Comparison of ENCODE assay signal across 8 mouse cellular contexts in genomic region chrX:157489871-157490721, GRCm38 (mm10). TPM values are rescaled to one million over a fixed set of nuclear protein-coding genes. Genes with fewer than 3 reads are reported as not detected.
DNase-seq lines count a peak whose midpoint lies in the region; ATAC-seq and TF ChIP-seq lines count a peak whose summit lies in the region.

No protein-coding gene starts in this region.

- no peak for TF ChIP-seq POLR2A in lung, adult 2 months (IDR thresholded peaks at IDR 0.05; ENCODE audit: borderline replicate concordance, extremely low read depth, low read depth, low read length)

- H3K4me1 ChIP-seq in lung, embryonic 15.5 days = no peaks in the 10 kb centered on the region
- H3K4me1 ChIP-seq in lung, adult 2 months (ENCODE audit: control insufficient read depth, insufficient read depth, low read length) = no peaks in the 10 kb centered on the region; the same call in 1 of the 2 replicates
- H3K4me1 ChIP-seq in embryonic facial prominence, embryonic 15.5 days = no peaks in the 10 kb centered on the region
- peaks cover 6% of the 10 kb centered on the region; the same call in 1 of the 2 replicates for H3K4me1 ChIP-seq in liver, embryonic 12.5 days
- no peaks in the 10 kb centered on the region for H3K4me1 ChIP-seq in stomach, embryonic 15.5 days

- DNase-seq in lung, adult 2 months = no peak
- no peak for DNase-seq in cerebellum, postnatal 4 days (ENCODE audit: low spot score in 2 of 2)
- DNase-seq in adrenal gland, adult 2 months = no peak
- DNase-seq in testis, postnatal 14 days (ENCODE audit: low spot score) = no peak

- no peak overlapping the region for H3K9ac ChIP-seq in lung, embryonic 15.5 days
- H3K9ac ChIP-seq in embryonic facial prominence, embryonic 15.5 days = no peak overlapping the region
- peak overlapping the region; percentile 4; the same call in 1 of the 2 replicates for H3K9ac ChIP-seq in liver, embryonic 12.5 days
- H3K9ac ChIP-seq in stomach, embryonic 15.5 days = no peak overlapping the region

- no peak for TF ChIP-seq CTCF in lung, adult 2 months (IDR thresholded peaks at IDR 0.05; ENCODE audit: insufficient read depth, low read length)

- H3K27ac ChIP-seq in lung, embryonic 15.5 days = no peak overlapping the region
- H3K27ac ChIP-seq in embryonic facial prominence, embryonic 15.5 days (replicated peaks) = no peak overlapping the region
- no peak overlapping the region for H3K27ac ChIP-seq in liver, embryonic 12.5 days
- H3K27ac ChIP-seq in stomach, embryonic 15.5 days = no peak overlapping the region

- no peak for ATAC-seq in lung, embryonic 15.5 days (ENCODE audit: borderline replicate concordance, extremely low read depth, low FRiP score, low TSS enrichment)
- ATAC-seq in embryonic facial prominence, embryonic 15.5 days (ENCODE audit: insufficient number of reproducible peaks, low FRiP score, low TSS enrichment, low read depth) = no peak
- no peak for ATAC-seq in liver, embryonic 12.5 days
- ATAC-seq in stomach, embryonic 15.5 days (ENCODE audit: insufficient read depth, low FRiP score, low read depth) = no peak

- H3K4me3 ChIP-seq in lung, embryonic 15.5 days = peak overlapping the region; percentile 70
- no peak overlapping the region for H3K4me3 ChIP-seq in lung, adult 2 months (replicated peaks; ENCODE audit: extremely low read depth, low read depth, low read length)
- H3K4me3 ChIP-seq in embryonic facial prominence, embryonic 15.5 days (replicated peaks) = peak overlapping the region; percentile 58
- H3K4me3 ChIP-seq in liver, embryonic 12.5 days = peak overlapping the region; percentile 67
- peak overlapping the region; percentile 59 for H3K4me3 ChIP-seq in stomach, embryonic 15.5 days (replicated peaks)

- peak overlapping the region; percentile 65 for H3K4me2 ChIP-seq in lung, embryonic 15.5 days
- H3K4me2 ChIP-seq in embryonic facial prominence, embryonic 15.5 days (replicated peaks) = peak overlapping the region; percentile 53
- H3K4me2 ChIP-seq in liver, embryonic 12.5 days = peak overlapping the region; percentile 88
- H3K4me2 ChIP-seq in stomach, embryonic 15.5 days = peak overlapping the region; percentile 60

- H3K36me3 ChIP-seq in lung, embryonic 15.5 days = no peaks in the 10 kb centered on the region
- no peaks in the 10 kb centered on the region for H3K36me3 ChIP-seq in embryonic facial prominence, embryonic 15.5 days
- H3K36me3 ChIP-seq in liver, embryonic 12.5 days = no peaks in the 10 kb centered on the region
- H3K36me3 ChIP-seq in stomach, embryonic 15.5 days = no peaks in the 10 kb centered on the region

- no peaks in the 10 kb centered on the region for H3K27me3 ChIP-seq in lung, embryonic 15.5 days
- no peaks in the 10 kb centered on the region for H3K27me3 ChIP-seq in embryonic facial prominence, embryonic 15.5 days
- H3K27me3 ChIP-seq in liver, embryonic 12.5 days (replicated peaks) = no peaks in the 10 kb centered on the region; the same call in 1 of the 2 replicates
- H3K27me3 ChIP-seq in stomach, embryonic 15.5 days (replicated peaks) = no peaks in the 10 kb centered on the region

- H3K9me3 ChIP-seq in lung, embryonic 15.5 days = no peaks in the 10 kb centered on the region
- no peaks in the 10 kb centered on the region for H3K9me3 ChIP-seq in embryonic facial prominence, embryonic 15.5 days (replicated peaks)
- no peaks in the 10 kb centered on the region for H3K9me3 ChIP-seq in liver, embryonic 12.5 days (replicated peaks)
- no peaks in the 10 kb centered on the region for H3K9me3 ChIP-seq in stomach, embryonic 15.5 days

- WGBS in lung, embryonic 15.5 days = 18% methylated on average over 9 of the region's 9 CpGs
- 40% methylated on average over 9 of the region's 9 CpGs for WGBS in lung, adult 2 months
- 23% methylated on average over 9 of the region's 9 CpGs for WGBS in embryonic facial prominence, embryonic 15.5 days
- 12% methylated on average over 9 of the region's 9 CpGs for WGBS in liver, embryonic 12.5 days (ENCODE audit: insufficient replicate concordance)
- 20% methylated on average over 9 of the region's 9 CpGs for WGBS in stomach, embryonic 15.5 days

RNA-seq across cellular contexts. Expression of gene Sms, which starts 2.0 kb away (rescaled TPM):
- 64.4 and 65.6 TPM in 2 replicates for polyA plus RNA-seq in lung, embryonic 15.5 days (2015; fragmentation: Nextera tagmentation; extraction: Ambion mirVana)
- polyA plus RNA-seq in lung, adult 2 months (2012; rRNA removed) = 11.3 and 13.1 TPM in 2 replicates
- 46.2 and 46.7 TPM in 2 replicates for polyA plus RNA-seq in embryonic facial prominence, embryonic 15.5 days (2015; fragmentation: Nextera tagmentation; extraction: Ambion mirVana)
- 31.2 and 33.3 TPM in 2 replicates for polyA plus RNA-seq in liver, embryonic 12.5 days (2016; fragmentation: Nextera tagmentation; extraction: Ambion mirVana)
- polyA plus RNA-seq in stomach, embryonic 15.5 days (2015; fragmentation: Nextera tagmentation; extraction: Ambion mirVana) = 34.7 and 38.0 TPM in 2 replicates
- 10 to 100 TPM; 13.8 to 21.8 TPM for total RNA-seq in adrenal gland, adult 2 months (2021)
- polyA plus RNA-seq in adrenal gland, adult 2 months (2012; rRNA removed) = 10.8 and 13.1 TPM in 2 replicates
